Comparison of ENCODE assay signal across 8 mouse cellular contexts in genomic region chr15:85810462-85810805, GRCm38 (mm10). TPM values are rescaled to one million over a fixed set of nuclear protein-coding genes. Genes with fewer than 3 reads are reported as not detected.
DNase-seq lines count a peak whose midpoint lies in the region; ATAC-seq and TF ChIP-seq lines count a peak whose summit lies in the region.

No protein-coding gene starts in this region.

- H3K4me3 ChIP-seq in kidney, adult 2 months (ENCODE audit: insufficient read depth, low read depth, low read length): no peak overlapping the region
- H3K4me3 ChIP-seq in bone marrow macrophage, adult 2 months (ENCODE audit: insufficient read depth, low read length): peak overlapping the region; percentile 70
- H3K4me3 ChIP-seq in hindbrain, embryonic 14.5 days (replicated peaks; ENCODE audit: low read length): peak overlapping the region; percentile 79; the same call in 1 of the 2 replicates
- H3K4me3 ChIP-seq in midbrain, embryonic 14.5 days (replicated peaks; ENCODE audit: low read depth, low read length): peak overlapping the region; percentile 75

- no peak for TF ChIP-seq POLR2A in kidney, adult 2 months (IDR thresholded peaks at IDR 0.05; ENCODE audit: low read depth, low read length)
- no peak for TF ChIP-seq POLR2A in bone marrow macrophage, adult 2 months (IDR thresholded peaks at IDR 0.05; ENCODE audit: borderline replicate concordance, low read depth, low read length)

- DNase-seq in kidney, adult 2 months: no peak
- no peak for DNase-seq in kidney, adult 11 months
- DNase-seq in hindbrain, embryonic 14.5 days (ENCODE audit: low spot score): no peak
- DNase-seq in midbrain, embryonic 14.5 days: no peak
- no peak for DNase-seq in embryo, embryonic 11 days
- DNase-seq in cerebellum, postnatal 10 days: no peak
- DNase-seq in adrenal gland, adult 18-20 months (ENCODE audit: low spot score in 2 of 2): no peak

- no peaks in the 10 kb centered on the region for H3K9me3 ChIP-seq in hindbrain, embryonic 14.5 days (ENCODE audit: control insufficient read depth, low read length)
- H3K9me3 ChIP-seq in midbrain, embryonic 14.5 days (ENCODE audit: control insufficient read depth, low read length): no peaks in the 10 kb centered on the region

- 46% methylated on average over 5 of the region's 5 CpGs for WGBS in kidney, adult 2 months
- 88% methylated on average over 5 of the region's 5 CpGs for WGBS in hindbrain, embryonic 14.5 days
- WGBS in midbrain, embryonic 14.5 days: 88% methylated on average over 5 of the region's 5 CpGs

- no peak for ATAC-seq in hindbrain, embryonic 14.5 days (ENCODE audit: low FRiP score)
- ATAC-seq in midbrain, embryonic 14.5 days (ENCODE audit: low FRiP score, low TSS enrichment): no peak

- peak overlapping the region; percentile 91 for H3K4me2 ChIP-seq in hindbrain, embryonic 14.5 days (replicated peaks)
- H3K4me2 ChIP-seq in midbrain, embryonic 14.5 days (ENCODE audit: low read length): peak overlapping the region; percentile 77

- H3K4me1 ChIP-seq in kidney, adult 2 months (ENCODE audit: control insufficient read depth, insufficient read depth, low read length): peaks cover 3% of the 10 kb centered on the region; the same call in 1 of the 2 replicates
- H3K4me1 ChIP-seq in bone marrow macrophage, adult 2 months (ENCODE audit: control insufficient read depth, insufficient read depth, low read length): peaks cover 5% of the 10 kb centered on the region; the same call in 1 of the 2 replicates
- peaks cover 12% of the 10 kb centered on the region; the same call in 1 of the 2 replicates for H3K4me1 ChIP-seq in hindbrain, embryonic 14.5 days (replicated peaks; ENCODE audit: control insufficient read depth, insufficient read depth, low read length)
- peaks cover 9% of the 10 kb centered on the region for H3K4me1 ChIP-seq in midbrain, embryonic 14.5 days (ENCODE audit: control insufficient read depth, insufficient read depth, low read length)

- no peaks in the 10 kb centered on the region for H3K36me3 ChIP-seq in kidney, adult 2 months (ENCODE audit: control insufficient read depth, insufficient read depth, low read length)
- H3K36me3 ChIP-seq in hindbrain, embryonic 14.5 days (replicated peaks; ENCODE audit: control insufficient read depth, insufficient read depth): no peaks in the 10 kb centered on the region
- no peaks in the 10 kb centered on the region for H3K36me3 ChIP-seq in midbrain, embryonic 14.5 days (ENCODE audit: control insufficient read depth, insufficient read depth, low read length)

- H3K27me3 ChIP-seq in kidney, adult 2 months (replicated peaks; ENCODE audit: control insufficient read depth, insufficient read depth, low read length): no peaks in the 10 kb centered on the region
- no peaks in the 10 kb centered on the region for H3K27me3 ChIP-seq in hindbrain, embryonic 14.5 days (ENCODE audit: control insufficient read depth, insufficient read depth, low read length)
- no peaks in the 10 kb centered on the region for H3K27me3 ChIP-seq in midbrain, embryonic 14.5 days (ENCODE audit: control insufficient read depth, insufficient read depth, low read length)

- H3K9ac ChIP-seq in hindbrain, embryonic 14.5 days: peak overlapping the region; percentile 82; the same call in 1 of the 2 replicates
- no peak overlapping the region; the same call in 1 of the 2 replicates for H3K9ac ChIP-seq in midbrain, embryonic 14.5 days (replicated peaks; ENCODE audit: low read length)

- no peak for TF ChIP-seq CTCF in kidney, adult 2 months (conservative IDR thresholded peaks at IDR 0.05; ENCODE audit: insufficient read depth, insufficient read length, low read depth, low read length)
- TF ChIP-seq CTCF in bone marrow macrophage, adult 2 months (IDR thresholded peaks at IDR 0.05; ENCODE audit: low read depth, low read length): no peak

- peak overlapping the region; percentile 67; the same call in 1 of the 2 replicates for H3K27ac ChIP-seq in kidney, adult 2 months (ENCODE audit: insufficient read depth, low read depth, low read length)
- H3K27ac ChIP-seq in bone marrow macrophage, adult 2 months (ENCODE audit: insufficient read depth, low read depth, low read length): no peak overlapping the region
- H3K27ac ChIP-seq in hindbrain, embryonic 14.5 days: no peak overlapping the region
- H3K27ac ChIP-seq in midbrain, embryonic 14.5 days (replicated peaks; ENCODE audit: low read depth, low read length): no peak overlapping the region

RNA-seq across cellular contexts. Expression of gene Cdpf1, which starts 1.1 kb away (rescaled TPM):
- polyA plus RNA-seq in kidney, adult 2 months (2012; rRNA removed): 51.4 and 60.7 TPM in 2 replicates
- polyA plus RNA-seq in bone marrow macrophage, adult 2 months (2012; ENCODE audit: insufficient read depth, insufficient read length, missing spikeins): 13.8 and 17.9 TPM in 2 replicates
- polyA plus RNA-seq in hindbrain, embryonic 14.5 days (2014; fragmentation: Nextera tagmentation; extraction: Ambion mirVana): 16.5 and 21.0 TPM in 2 replicates
- polyA plus RNA-seq in midbrain, embryonic 14.5 days (2014; fragmentation: Nextera tagmentation; extraction: Ambion mirVana): 17.9 and 19.4 TPM in 2 replicates
- 10 to 100 TPM; 18.8 to 26.6 TPM for total RNA-seq in adrenal gland, adult 18-20 months (2021)

RNA-seq across cellular contexts. Expression of gene Pkdrej, which starts 11.1 kb away (rescaled TPM):
- 0.05 TPM in 2 replicates for polyA plus RNA-seq in kidney, adult 2 months (2012; rRNA removed)
- polyA plus RNA-seq in bone marrow macrophage, adult 2 months (2012; ENCODE audit: insufficient read depth, insufficient read length, missing spikeins): not detected in 2 replicates
- 0.10 and 0.11 TPM in 2 replicates for polyA plus RNA-seq in hindbrain, embryonic 14.5 days (2014; fragmentation: Nextera tagmentation; extraction: Ambion mirVana)
- 0.16 TPM in 1 of 2 replicates, not detected in the other for polyA plus RNA-seq in midbrain, embryonic 14.5 days (2014; fragmentation: Nextera tagmentation; extraction: Ambion mirVana)
- total RNA-seq in adrenal gland, adult 18-20 months (2021): under 1 TPM; 0.16 to 0.23 TPM

RNA-seq across cellular contexts. Expression of gene Ttc38, which starts 21.7 kb away (rescaled TPM):
- 17.1 and 19.3 TPM in 2 replicates for polyA plus RNA-seq in kidney, adult 2 months (2012; rRNA removed)
- polyA plus RNA-seq in bone marrow macrophage, adult 2 months (2012; ENCODE audit: insufficient read depth, insufficient read length, missing spikeins): 11.5 and 12.6 TPM in 2 replicates
- 2.7 and 3.1 TPM in 2 replicates for polyA plus RNA-seq in hindbrain, embryonic 14.5 days (2014; fragmentation: Nextera tagmentation; extraction: Ambion mirVana)
- 2.8 and 2.9 TPM in 2 replicates for polyA plus RNA-seq in midbrain, embryonic 14.5 days (2014; fragmentation: Nextera tagmentation; extraction: Ambion mirVana)
- total RNA-seq in adrenal gland, adult 18-20 months (2021): 10 to 100 TPM; 16.2 to 18.7 TPM

RNA-seq across cellular contexts. Expression of gene Gtse1, which starts 49.1 kb away (rescaled TPM):
- polyA plus RNA-seq in kidney, adult 2 months (2012; rRNA removed): 0.74 and 0.98 TPM in 2 replicates
- polyA plus RNA-seq in bone marrow macrophage, adult 2 months (2012; ENCODE audit: insufficient read depth, insufficient read length, missing spikeins): 11.3 and 12.1 TPM in 2 replicates
- 4.8 and 5.7 TPM in 2 replicates for polyA plus RNA-seq in hindbrain, embryonic 14.5 days (2014; fragmentation: Nextera tagmentation; extraction: Ambion mirVana)
- polyA plus RNA-seq in midbrain, embryonic 14.5 days (2014; fragmentation: Nextera tagmentation; extraction: Ambion mirVana): 3.8 and 6.4 TPM in 2 replicates
- total RNA-seq in adrenal gland, adult 18-20 months (2021): under 1 TPM; 0.58 to 0.70 TPM
